Mouse (Mus musculus) limb, embryonic 15.5 days (tissue): ENCODE data around the gene H2afz. TPM values are rescaled to one million over a fixed set of nuclear protein-coding genes. Genes with fewer than 3 reads are reported as not detected.

Source experiments
- ATAC-seq: fragments of 200-750 bp; cut with Nextera tagmentation; 2 replicates; pipeline ENCODE4 v1.8.0; 2017; ENCODE audit warnings: low read depth, moderate TSS enrichment; ENCODE audit not compliant: insufficient number of reproducible peaks, low FRiP score, low TSS enrichment
- H3K27ac ChIP-seq: fragments of 300-500 bp; sonication (generic); 2 replicates; pipeline ENCODE4 v1.5.1; 2015; ENCODE audit warnings: moderate library complexity, mild to moderate bottlenecking, inconsistent platforms
- H3K27me3 ChIP-seq: fragments of 300-500 bp; sonication (generic); 2 replicates; pipeline ENCODE4 v1.6.1; 2015; ENCODE audit warnings: inconsistent platforms
- H3K36me3 ChIP-seq: fragments of 300-500 bp; sonication (generic); 2 replicates; pipeline ENCODE4 v1.6.1; 2015; ENCODE audit warnings: inconsistent platforms
- H3K4me1 ChIP-seq: fragments of 300-500 bp; sonication (generic); 2 replicates; pipeline ENCODE4 v1.6.1; 2015; ENCODE audit warnings: inconsistent platforms
- H3K4me2 ChIP-seq: fragments of 300-500 bp; sonication (generic); 2 replicates; pipeline ENCODE4 v1.6.1; 2015; ENCODE audit warnings: mild to moderate bottlenecking, inconsistent platforms
- H3K4me3 ChIP-seq: fragments of 300-500 bp; sonication (generic); 2 replicates; pipeline ENCODE4 v1.5.1; 2015; ENCODE audit warnings: mild to moderate bottlenecking, inconsistent platforms
- H3K9ac ChIP-seq: fragments of 300-500 bp; sonication (generic); 2 replicates; pipeline ENCODE4 v1.6.1; 2015; ENCODE audit warnings: inconsistent platforms
- H3K9me3 ChIP-seq: fragments of 300-500 bp; sonication (generic); 2 replicates; pipeline ENCODE4 v1.6.1; 2016; ENCODE audit warnings: inconsistent platforms
- WGBS: fragments of 180-500 bp; shearing (Covaris S2); methylation state at CpG from one replicate; pipeline ENCODE4 v1.1.7; 2015; 5-methylcytosine and 5-hydroxymethylcytosine counted together
- polyA plus RNA-seq: library from polyadenylated mRNA; unstranded; fragments of >200 nt; fragmentation: Nextera tagmentation; extraction: Ambion mirVana; gene quantifications from 2 replicates; pipeline ENCODE4 v1.2.1, GENCODE M21; 2015

The H2afz gene
- polyA plus RNA-seq: 1,142 and 1,223 TPM in 2 replicates

DNA sequence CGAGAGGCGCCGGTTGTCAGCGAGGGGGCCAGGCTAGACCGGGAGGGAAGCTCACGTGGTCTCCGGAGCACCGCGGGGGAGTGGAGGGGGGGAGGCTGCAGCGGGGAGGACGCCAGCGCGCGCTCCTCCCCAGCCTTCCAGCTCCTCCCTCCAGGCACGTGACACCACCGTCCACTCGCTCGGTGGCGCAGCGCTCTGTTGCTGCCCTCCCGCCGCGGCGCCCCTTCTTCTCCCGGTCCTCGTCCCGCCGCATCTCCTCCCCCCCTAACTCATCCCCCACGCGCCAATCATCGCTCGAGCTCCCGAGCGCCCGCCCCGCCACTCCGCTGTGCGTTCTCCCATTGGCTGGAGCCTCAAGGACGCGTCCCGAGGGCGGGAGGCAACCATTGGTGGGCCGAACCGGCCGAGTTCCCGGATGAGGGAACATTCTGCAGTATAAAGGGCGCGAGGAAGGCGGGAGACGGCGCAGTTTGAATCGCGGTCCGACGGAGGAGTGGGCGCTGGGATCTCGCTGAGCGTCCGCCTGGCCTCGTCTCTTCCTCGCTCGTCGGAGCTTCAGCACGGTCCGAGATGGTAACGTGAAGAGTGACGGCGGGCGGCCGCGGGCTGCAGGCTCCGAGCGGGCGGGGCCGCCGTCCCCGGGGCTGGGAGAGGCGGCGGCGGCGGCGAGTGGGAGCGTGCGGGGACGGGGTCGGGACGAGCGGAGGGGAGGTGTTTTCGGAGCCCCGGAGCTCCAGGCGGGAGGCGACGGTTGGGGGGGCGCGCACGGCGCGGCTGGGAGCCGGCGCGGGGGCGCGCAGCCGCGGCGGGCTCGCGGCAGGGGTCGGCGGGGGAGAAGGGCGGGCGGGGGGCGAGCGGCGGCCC, at the start of gene H2afz:
H2afz (plus strand) TSS at position 364 of the 864 bp plus-strand sequence.
- peak within 1 kb of the TSS; percentile 60 for H3K4me2 ChIP-seq
- no peaks in the 10 kb centered on the region for H3K9me3 ChIP-seq
- H3K27me3 ChIP-seq: no peaks in the 10 kb centered on the region
- H3K4me3 ChIP-seq: peak within 1 kb of the TSS; percentile 80
- peak; percentile 95 for ATAC-seq
- peak within 1 kb of the TSS; percentile 85 for H3K9ac ChIP-seq
- 0 out of 2 replicates have a peak, but pooled peaks cover 3% of the 10 kb centered on the region for H3K36me3 ChIP-seq
- H3K27ac ChIP-seq: peak within 1 kb of the TSS; percentile 96
- under 1% methylated on average over 62 of the region's 115 CpGs for WGBS
- peaks cover 22% of the 10 kb centered on the region for H3K4me1 ChIP-seq

DNA sequence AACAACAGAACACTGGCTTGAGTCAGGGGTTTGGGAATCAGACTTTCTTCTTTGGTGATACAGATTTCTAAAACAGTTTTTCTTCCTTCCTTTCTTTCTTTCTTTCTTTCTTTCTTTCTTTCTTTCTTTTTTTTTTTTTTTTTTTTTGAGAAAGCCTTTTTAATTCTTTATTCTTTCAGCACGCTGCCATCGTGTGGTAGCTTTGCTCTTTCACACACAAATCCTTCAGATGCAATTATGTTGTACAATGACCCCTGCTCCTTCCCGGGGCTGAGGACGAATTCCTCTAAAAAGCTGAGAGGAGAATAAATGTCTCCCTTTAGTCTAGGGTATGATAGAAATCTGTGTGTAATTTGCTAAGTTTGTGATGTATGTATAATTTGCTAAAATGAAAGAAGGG, 45.6 kb upstream of the H2afz start:
- no peak for ATAC-seq
- 18% methylated on average over 4 of the region's 4 CpGs for WGBS
- no peaks in the 10 kb centered on the region for H3K9me3 ChIP-seq

DNA sequence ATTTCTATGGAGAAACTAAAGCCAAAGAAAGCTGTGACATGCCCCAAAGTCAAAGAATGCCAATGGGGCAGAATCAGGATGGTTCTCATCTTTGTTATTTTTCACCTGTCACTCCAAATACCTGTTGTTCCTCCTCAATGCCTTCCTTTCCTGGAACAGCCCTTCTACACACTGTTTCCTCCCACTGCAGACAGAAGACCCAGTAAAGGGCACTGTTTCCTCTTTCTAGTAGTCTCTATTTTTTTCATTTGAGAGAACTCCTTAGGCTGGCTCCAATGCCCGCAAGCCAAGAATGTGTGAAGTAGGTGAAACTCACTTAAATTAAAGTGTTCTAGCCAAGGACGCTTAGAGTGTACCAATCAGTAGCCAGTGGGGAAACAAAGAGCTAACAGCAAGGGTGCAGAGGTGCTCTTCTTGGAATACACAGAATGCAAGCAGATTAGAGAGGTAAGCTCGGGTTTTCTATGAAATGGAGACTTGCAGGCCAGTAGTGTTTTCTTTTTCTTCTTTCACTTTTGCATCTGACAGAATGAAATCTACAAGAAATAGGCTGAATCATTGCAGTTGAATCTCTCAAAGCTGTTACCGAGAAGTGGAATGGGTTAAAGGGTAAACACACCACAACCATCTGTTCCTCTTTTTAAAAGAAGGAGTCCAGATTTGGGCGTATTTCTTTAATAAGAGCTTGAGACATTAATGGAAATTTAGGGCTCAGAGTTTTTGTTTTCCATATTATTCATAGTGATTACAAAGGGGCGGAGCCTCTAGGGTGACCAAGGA, 43.4 kb upstream of the H2afz start:
- 73% methylated on average over 6 of the region's 6 CpGs for WGBS

More for the DNA sequence above, 45.6 kb upstream of the H2afz start:
- Histone ChIP-seq H3K36me3 (no peaks in the 10 kb centered on the region), H3K4me2 (no peak overlapping the region), H3K9ac (no peak overlapping the region), H3K27ac (no peak overlapping the region), H3K4me3 (no peak overlapping the region), H3K27me3 (no peaks in the 10 kb centered on the region), H3K4me1 (no peaks in the 10 kb centered on the region)

DNA sequence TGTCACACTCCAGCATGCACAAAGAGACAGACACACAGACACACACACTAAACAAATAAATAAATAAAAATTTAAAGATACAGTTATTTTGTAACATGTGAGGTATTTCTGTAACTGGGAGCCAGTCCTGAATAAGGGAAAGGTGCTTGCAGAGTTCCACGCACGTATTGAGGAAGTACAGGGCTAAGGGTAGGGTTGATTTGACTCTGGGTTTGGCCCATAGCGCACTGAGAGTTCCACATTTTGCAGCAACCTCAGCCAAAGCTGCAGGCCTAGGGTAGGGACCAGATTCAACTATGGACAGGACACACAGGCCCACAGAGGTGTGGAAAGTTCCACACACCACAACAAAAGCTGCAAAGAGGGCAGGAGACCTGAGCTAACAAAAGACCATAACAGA, 41.0 kb upstream of the H2afz start:
- H3K36me3 ChIP-seq: no peaks in the 10 kb centered on the region
- no peaks in the 10 kb centered on the region for H3K9me3 ChIP-seq
- no peak for ATAC-seq
- H3K27me3 ChIP-seq: no peaks in the 10 kb centered on the region
- H3K4me2 ChIP-seq: no peak overlapping the region
- H3K9ac ChIP-seq: no peak overlapping the region
- WGBS: 90% methylated on average over 3 of the region's 3 CpGs
- no peak overlapping the region for H3K27ac ChIP-seq
- H3K4me3 ChIP-seq: no peak overlapping the region
- H3K4me1 ChIP-seq: 0 out of 2 replicates have a peak, but pooled peaks cover 6% of the 10 kb centered on the region

More for the DNA sequence above, 43.4 kb upstream of the H2afz start:
- no peak overlapping the region for H3K9ac ChIP-seq
- no peaks in the 10 kb centered on the region for H3K36me3 ChIP-seq
- no peaks in the 10 kb centered on the region for H3K4me1 ChIP-seq
- H3K4me2 ChIP-seq: no peak overlapping the region
- H3K27ac ChIP-seq: no peak overlapping the region
- H3K27me3 ChIP-seq: no peaks in the 10 kb centered on the region
- no peak for ATAC-seq
- no peaks in the 10 kb centered on the region for H3K9me3 ChIP-seq
- H3K4me3 ChIP-seq: no peak overlapping the region

DNA sequence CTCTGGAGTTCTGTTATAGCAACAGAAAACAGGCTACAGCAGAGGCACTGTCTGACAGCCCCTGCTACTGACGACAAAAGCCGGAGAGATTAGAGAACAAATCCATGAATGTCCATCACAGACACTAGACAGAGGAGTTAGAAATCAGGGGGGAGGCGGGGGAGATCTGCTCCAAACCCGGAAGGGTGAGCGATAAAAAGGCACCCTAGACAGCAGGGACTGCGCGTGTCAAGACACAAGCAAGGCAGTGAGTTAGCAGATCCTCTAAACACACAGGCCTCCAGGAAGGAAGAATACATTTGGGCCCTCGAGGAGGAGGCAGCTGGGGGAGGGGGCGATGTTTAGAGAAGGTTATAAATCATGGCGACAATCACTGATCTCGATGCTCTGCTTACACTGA, 36.6 kb upstream of the H2afz start:
- no peak overlapping the region for H3K4me3 ChIP-seq
- H3K27me3 ChIP-seq: no peaks in the 10 kb centered on the region
- WGBS: 22% methylated on average over 11 of the region's 11 CpGs
- H3K9ac ChIP-seq: no peak overlapping the region
- no peaks in the 10 kb centered on the region for H3K9me3 ChIP-seq
- no peak for ATAC-seq
- no peak overlapping the region for H3K27ac ChIP-seq
- H3K4me1 ChIP-seq: 0 out of 2 replicates have a peak, but pooled peaks cover 6% of the 10 kb centered on the region
- H3K4me2 ChIP-seq: no peak overlapping the region
- no peaks in the 10 kb centered on the region for H3K36me3 ChIP-seq

DNA sequence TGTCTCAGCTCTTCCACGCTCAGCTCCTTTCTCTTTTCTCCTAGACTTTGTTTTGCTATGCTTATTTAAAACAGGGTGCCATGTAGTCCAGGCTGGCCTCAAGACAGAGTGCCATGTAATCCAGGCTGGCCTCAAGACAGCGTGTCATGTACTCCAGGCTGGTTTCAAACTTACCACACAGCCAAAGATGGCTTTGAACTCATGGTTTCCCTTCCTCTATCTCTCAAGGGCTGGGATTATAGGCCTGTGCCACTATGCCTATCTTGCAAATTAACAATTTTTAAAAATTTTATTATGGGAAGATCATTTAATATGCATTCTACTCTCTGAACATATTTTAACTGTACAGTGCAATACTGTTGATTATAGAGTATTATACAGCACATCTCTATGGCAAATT, 33.1 kb upstream of the H2afz start:
- no peaks in the 10 kb centered on the region for H3K9me3 ChIP-seq
- no peaks in the 10 kb centered on the region for H3K27me3 ChIP-seq
- ATAC-seq: no peak
- no peaks in the 10 kb centered on the region for H3K36me3 ChIP-seq
- no peak overlapping the region for H3K4me2 ChIP-seq
- H3K9ac ChIP-seq: no peak overlapping the region
- no peak overlapping the region for H3K4me3 ChIP-seq
- no peak overlapping the region for H3K27ac ChIP-seq
- H3K4me1 ChIP-seq: 0 out of 2 replicates have a peak, but pooled peaks cover 6% of the 10 kb centered on the region
- 86% methylated on average over 2 of the region's 2 CpGs for WGBS

DNA sequence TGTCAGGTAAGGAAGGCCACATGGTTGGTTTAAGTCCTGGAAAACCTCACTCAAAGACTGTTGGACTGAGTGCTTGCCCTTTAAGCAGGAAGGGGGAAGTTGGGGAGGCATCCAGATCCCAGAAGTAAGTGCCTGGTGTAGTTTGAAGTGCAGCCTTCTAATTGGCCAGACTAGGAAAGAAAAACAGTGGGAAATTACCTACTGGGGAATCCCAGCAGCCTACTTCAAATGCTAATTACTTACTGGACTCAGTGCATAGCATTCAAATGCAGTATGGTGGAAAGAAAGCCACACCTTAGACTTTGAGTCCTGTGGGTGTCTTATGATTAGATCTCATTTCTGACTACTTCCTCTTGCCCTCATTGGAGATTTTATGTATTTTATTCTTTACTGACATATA, 31.2 kb upstream of the H2afz start:
- Histone ChIP-seq H3K4me3 (no peak overlapping the region), H3K9ac (no peak overlapping the region), H3K27me3 (no peaks in the 10 kb centered on the region), H3K27ac (no peak overlapping the region), H3K4me2 (no peak overlapping the region), H3K9me3 (no peaks in the 10 kb centered on the region), H3K4me1 (no peaks in the 10 kb centered on the region), H3K36me3 (no peaks in the 10 kb centered on the region)
- ATAC-seq: no peak

DNA sequence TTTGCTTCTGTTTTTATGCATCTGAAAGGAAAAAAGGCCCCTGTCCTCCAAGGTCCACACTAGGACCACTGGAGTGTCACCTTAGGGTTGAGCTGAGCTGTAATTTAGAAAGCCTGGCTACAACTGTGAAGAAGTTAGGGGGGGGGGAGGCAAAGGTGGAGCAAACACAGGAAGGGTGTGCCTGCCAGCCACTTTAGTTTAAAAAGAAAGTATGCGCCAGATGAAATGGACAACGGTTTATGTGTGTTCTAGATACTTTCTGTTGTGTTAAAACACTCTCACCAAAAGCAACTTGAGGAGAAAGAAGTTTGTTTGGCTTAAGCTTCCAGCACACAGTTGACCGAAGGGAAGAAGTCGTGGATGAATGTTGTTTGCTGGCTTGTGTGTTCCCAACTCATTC, 30.6 kb upstream of the H2afz start:
- no peaks in the 10 kb centered on the region for H3K9me3 ChIP-seq
- no peak for ATAC-seq
- no peaks in the 10 kb centered on the region for H3K4me1 ChIP-seq
- H3K4me2 ChIP-seq: no peak overlapping the region
- H3K27me3 ChIP-seq: no peaks in the 10 kb centered on the region
- H3K27ac ChIP-seq: no peak overlapping the region
- no peaks in the 10 kb centered on the region for H3K36me3 ChIP-seq
- WGBS: 85% methylated on average over 4 of the region's 4 CpGs
- H3K4me3 ChIP-seq: no peak overlapping the region
- no peak overlapping the region for H3K9ac ChIP-seq

DNA sequence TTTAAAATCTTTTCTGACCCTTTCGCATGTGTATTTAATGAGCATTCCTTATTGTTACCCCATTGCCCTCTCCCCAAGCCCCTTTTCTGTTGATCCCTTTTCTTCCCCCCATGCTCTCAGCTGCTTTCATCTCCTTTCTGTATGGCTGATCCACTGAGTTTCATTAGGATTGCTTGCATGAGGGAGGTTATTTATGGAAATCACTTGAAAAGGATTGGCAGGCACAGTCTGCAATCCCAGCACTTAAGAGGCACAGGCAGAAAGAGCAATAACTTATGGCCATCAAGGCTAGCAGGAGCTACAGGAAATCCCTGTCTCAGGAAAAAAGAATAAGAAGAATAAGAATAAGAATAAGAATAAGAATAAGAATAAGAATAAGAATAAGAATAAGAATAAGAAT, 27.7 kb upstream of the H2afz start:
- Histone ChIP-seq H3K27ac (no peak overlapping the region), H3K9me3 (no peaks in the 10 kb centered on the region), H3K9ac (no peak overlapping the region), H3K36me3 (no peaks in the 10 kb centered on the region), H3K27me3 (no peaks in the 10 kb centered on the region), H3K4me3 (no peak overlapping the region), H3K4me1 (no peaks in the 10 kb centered on the region), H3K4me2 (no peak overlapping the region)
- 51% methylated on average over 1 of the region's 1 CpGs for WGBS
- no peak for ATAC-seq

DNA sequence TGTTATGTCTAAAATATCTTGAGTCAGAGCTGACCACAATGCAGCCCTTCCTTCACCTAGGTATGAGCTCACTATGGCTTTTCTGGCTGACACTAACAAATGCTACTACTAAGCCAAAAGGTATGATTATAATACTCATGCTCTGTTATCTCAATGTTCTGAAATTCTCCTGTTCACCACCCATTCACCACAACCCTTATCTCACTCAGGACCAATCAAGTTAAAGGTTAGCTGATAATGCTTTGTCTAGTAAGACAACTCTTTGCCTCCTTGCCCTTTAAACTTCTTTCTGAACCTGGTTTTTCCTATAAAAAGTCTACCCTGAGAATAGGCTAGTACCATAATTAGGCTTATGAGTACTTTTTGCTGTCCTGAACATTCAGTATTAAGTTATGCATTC, 26.1 kb upstream of the H2afz start:
- no peak overlapping the region for H3K4me2 ChIP-seq

DNA sequence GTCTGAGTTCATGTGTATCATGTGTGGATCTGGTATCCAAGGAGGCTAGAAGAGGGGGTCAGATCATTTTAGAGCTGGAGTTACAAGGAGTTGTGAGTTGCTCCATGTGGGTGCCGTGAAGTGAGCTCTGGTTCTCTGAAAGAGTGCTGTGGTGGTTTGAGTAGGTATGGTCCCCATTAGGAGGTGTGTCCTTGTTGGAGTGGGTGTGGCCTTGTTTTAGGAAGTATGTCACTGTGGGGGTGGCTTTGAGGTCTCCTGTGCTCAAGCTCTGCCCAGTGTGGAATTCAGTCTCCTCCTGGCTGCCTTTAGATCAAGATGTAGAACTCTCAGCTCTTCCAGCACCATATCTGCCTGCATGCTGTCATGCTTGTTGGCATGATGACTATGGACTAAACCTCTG, 21.3 kb upstream of the H2afz start:
- WGBS: 86% methylated on average over 1 of the region's 1 CpGs
- Histone ChIP-seq H3K4me2 (no peak overlapping the region), H3K9me3 (no peaks in the 10 kb centered on the region), H3K9ac (no peak overlapping the region), H3K4me1 (no peaks in the 10 kb centered on the region), H3K36me3 (no peaks in the 10 kb centered on the region), H3K4me3 (no peak overlapping the region), H3K27me3 (no peaks in the 10 kb centered on the region), H3K27ac (no peak overlapping the region)
- no peak for ATAC-seq

More for the DNA sequence above, 26.1 kb upstream of the H2afz start:
- no peak overlapping the region for H3K27ac ChIP-seq
- H3K4me3 ChIP-seq: no peak overlapping the region
- no peaks in the 10 kb centered on the region for H3K36me3 ChIP-seq
- no peaks in the 10 kb centered on the region for H3K4me1 ChIP-seq
- no peaks in the 10 kb centered on the region for H3K9me3 ChIP-seq
- no peaks in the 10 kb centered on the region for H3K27me3 ChIP-seq
- no peak for ATAC-seq
- H3K9ac ChIP-seq: no peak overlapping the region

DNA sequence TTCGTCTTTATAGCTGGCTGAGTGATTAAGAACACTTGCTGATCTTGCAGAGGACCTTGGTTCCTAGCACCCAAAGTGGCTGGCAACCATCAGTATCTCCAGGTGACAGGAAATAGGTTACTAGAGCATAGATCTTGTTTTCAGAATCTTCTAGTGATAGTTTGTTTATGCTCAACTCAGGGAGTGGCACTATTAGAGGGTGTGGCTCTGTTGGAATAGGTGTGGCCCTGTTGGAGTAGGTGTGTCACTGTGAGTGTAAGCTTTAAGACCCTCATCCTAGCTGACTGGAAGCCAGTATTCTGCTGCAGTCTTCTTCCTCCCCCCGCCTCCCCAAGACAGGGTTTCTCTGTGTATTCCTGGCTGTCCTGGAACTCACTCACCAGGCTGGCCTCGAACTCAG, 20.0 kb upstream of the H2afz start:
- no peak for ATAC-seq
- H3K27me3 ChIP-seq: no peaks in the 10 kb centered on the region
- no peak overlapping the region for H3K4me3 ChIP-seq
- no peaks in the 10 kb centered on the region for H3K4me1 ChIP-seq
- no peaks in the 10 kb centered on the region for H3K9me3 ChIP-seq
- WGBS: 88% methylated on average over 3 of the region's 3 CpGs
- H3K4me2 ChIP-seq: no peak overlapping the region
- no peak overlapping the region for H3K9ac ChIP-seq
- no peak overlapping the region for H3K27ac ChIP-seq
- H3K36me3 ChIP-seq: no peaks in the 10 kb centered on the region
